Mouse (Mus musculus) adrenal gland (tissue): ENCODE data around the gene Rps6kl1.

ENCODE experiments used
- intact Hi-C: fragments of 180-260 bp; cut with DNase I; formaldehyde crosslinking; loops from one replicate; pipeline ENCODE4 v1.15.1; 2025

The Rps6kl1 gene

DNA sequence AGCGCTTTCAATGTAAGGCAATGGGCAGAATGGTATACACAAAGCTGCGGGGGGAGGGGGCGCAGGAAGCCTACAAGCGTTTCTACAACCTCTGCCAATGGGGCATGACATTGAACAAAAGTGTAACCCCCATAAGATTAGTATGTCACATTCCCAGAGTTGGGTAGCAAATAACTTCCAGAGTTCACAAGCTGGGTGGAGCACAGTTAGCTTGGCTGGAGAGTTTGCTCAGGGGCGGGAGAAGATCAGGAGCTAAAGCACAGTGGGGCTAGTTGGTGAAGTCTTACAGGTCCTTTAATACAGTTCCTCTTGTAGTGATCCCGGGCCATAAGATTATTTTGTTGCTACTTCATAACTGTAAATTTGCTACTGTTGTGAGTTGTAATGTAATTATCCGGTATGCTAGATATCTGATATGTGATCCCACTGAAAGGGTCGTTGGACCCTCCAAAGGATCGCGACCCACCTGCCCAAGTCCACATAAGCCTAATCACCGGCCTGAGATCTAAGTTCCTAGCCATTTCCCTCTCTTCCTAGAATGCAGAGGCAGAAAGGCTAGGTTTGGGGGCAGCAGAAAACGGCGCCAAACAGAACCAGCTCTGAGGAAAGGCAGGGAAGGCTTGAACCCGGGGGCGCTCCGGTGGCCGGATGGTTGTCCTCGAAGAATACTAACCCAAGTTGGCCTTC lies 40.9 kb downstream of the Rps6kl1 start:
- intact Hi-C loops, result no loop called here

DNA sequence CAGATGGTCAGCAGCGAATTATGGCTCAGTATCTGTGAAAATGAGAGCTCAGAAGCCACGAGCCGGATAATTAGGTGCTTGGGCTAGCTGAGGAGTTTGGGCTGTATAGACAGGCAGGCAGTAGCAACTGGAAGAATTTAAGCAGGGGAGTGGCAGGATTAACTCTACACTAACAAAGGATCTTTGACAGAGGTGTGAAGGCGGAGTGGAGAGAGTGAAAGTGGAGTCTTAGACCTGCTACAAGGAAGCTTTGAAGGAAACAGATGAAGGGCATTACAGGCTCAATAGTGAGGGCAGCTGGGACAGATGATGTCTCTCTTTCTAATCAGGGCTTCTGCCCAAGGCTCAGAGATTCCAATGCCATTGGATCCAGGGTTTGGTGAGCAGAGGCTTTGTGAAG lies 41.6 kb downstream of the Rps6kl1 start:
- intact Hi-C loops, result no loop called here

DNA sequence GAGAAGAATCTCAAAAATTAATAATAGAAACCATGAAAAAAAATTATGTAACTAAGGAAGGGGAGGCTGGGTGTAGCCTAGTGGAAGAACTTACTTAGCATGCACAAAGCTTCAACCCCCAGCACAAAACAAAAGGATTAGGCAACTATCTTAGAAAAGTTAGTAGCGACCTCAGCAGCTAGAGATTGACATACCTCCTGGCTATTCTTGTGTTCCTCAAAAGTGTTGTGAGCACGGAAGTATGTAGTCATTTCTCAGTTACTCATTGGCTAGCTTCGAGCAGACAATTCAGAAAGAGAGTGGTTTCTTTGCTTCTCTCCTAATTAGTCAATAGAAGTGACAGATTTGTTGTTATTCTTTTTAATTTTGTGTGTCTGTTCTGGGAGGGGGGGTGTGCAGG lies 42.4 kb downstream of the Rps6kl1 start:
- intact Hi-C loops, result no loop called here

DNA sequence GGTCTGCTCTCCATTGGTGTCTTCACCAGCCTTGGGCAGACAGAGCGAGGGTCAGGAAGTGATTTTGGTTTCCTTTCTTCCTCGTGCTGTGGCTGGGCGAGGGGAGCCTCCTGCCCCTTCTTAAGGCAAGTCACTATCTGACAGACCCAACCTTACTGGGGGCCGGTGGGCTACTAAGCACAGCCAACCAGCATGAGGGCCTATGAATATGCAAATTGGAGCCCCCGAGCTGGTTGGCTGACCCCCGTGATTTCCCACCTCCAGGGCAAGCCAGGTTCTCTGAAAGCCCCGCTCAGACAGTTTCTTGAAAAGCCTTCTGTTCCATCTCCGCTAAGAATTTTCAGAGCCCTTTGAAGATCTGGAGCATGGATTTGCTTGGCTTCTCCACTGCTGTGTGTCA lies 44.8 kb downstream of the Rps6kl1 start:
- intact Hi-C loops, result no loop called here

DNA sequence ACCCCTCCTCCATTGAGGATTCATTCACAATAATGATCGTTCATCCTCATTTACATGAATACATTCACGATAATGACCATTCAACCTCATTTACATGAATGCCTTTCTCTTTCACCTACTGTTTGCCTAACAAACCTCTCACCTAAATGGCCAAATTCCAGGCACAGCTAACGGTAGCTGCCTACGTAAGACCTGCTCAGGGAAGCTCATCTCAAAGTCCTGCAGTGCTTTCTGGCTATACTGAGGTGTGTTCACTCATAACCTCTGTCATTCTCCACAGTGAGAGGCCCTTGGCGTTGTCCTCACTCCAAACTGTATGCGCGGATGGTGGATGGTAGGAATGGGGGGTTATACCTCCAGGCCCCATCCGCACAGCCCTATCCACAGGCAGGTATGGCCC lies 46.3 kb downstream of the Rps6kl1 start:
- intact Hi-C loops, result no loop called here

DNA sequence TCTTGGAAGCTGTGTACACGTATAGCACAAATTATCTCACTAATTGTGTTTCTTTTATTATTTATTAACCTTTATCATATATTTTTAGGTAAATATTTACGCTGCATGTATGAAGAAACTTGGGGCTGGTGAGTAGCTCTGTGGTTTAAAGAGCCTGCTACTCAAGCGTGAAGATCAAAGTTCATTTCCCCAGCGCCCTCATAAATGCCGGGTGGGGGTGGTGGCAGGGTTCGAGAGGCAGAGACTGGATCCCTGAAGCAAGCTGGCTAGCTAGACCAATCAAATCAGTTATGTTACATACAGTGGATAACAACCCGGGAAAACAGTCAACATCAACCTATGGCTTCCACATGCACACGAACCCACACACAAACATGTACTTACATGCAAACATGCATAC lies 48.0 kb downstream of the Rps6kl1 start:
- intact Hi-C loops, result no loop called here

DNA sequence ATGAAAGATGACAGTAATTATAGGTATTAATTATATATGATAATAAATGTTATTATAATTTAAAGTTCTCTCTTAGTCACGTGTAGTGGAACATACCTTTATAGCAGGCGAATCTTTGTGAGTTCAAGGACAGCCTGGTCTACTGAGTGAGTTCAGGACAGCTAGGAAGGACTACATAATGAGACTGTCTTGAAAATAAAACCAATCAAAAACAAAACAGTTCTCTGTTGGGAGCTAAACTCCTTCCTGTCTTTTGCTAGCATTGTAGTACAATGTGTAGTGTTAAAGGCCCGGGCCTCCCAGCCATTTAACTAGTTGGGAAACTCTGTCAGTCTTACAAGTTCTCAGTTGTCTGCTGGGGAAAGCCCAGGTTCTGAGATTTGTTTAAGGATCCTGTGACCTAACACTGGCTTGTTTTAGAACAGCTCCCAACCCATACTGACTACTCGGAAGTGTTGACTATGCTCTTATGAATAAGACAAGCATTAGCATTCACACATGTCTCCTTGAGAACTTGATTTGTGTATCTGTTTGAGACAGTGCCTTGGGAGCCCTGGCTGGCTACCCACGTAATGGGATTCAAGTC lies 49.5 kb downstream of the Rps6kl1 start:
- intact Hi-C loops, result no loop called here

DNA sequence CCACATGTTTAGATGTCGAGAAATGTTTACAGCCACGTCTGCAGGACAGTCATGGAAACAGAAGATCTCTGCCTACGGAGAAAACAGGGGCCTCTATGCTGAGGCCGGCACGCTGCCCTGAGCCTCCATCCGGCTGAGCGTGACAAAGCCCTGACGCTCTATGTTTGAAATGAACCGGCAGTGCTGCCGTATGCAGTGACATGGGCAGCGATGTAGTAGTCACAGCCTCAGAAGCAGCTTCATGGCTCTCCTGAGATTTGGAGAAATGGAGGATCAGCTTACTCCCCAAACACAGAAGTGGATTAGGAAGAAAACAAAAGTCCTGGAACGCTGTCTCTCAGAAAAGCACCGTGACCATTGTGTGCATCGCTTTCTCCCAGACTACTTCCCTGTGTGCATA lies 50.1 kb downstream of the Rps6kl1 start:
- intact Hi-C loops, result no loop called here

DNA sequence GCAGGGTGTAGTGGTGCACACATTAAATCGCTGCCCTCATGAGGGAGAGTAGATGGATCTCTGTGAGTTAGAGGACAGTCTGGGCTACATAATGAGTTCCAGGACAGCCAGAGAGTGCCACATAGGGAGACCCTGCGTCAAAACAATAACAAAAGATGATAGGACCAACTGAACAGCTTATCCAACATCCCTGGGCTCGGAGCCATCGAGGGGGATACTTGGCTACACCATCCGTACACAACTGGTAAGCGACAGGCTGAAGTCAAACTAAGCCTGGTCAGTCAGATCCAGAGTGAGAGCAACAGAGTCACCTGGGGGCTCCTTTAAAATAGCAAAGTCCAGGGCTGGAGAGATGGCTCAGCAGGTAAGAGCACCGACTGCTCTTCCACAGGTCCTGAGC lies 55.2 kb downstream of the Rps6kl1 start:
- intact Hi-C loops, result no loop called here

DNA sequence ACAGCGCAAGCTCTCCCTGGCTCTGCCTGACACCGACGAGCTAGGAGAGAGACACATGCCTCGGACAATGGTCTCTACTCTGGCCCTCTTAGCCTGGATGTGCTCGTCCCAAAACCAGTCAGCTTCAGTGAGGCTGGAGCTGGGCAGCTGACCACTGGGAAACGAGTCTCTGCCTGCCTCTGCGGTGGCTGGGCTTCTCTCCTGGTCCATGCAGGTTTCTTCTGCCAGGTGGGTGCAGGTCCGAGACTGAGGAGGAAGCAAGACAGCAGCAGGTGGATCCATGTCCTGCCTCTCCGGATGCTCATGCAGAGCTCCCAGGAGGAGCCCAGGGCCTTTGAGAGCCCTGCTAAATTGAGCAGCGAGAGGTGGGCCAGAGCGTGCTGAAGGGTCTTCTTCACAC lies 55.9 kb downstream of the Rps6kl1 start:
- intact Hi-C loops, result no loop called here

DNA sequence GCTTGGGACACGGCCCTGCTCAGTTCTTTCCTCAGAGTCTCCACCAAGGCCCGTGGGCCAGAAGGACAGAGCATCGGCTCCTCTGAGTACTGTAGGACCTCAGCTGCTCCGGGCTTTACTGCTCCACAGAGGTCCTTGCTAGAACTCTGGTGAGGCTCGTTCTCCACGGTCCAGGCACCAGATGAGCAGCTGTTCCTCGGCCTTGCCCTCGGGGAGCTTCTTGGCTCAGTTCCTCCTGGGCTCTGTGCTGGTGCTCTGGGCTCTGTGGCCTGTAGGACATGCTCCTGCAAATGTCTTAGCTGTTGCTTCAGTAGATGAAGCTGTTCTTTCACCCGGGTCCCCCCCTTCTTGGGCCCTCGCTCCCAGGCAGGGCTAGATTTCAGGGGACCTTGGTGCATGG lies 56.4 kb downstream of the Rps6kl1 start:
- intact Hi-C loops, result no loop called here

DNA sequence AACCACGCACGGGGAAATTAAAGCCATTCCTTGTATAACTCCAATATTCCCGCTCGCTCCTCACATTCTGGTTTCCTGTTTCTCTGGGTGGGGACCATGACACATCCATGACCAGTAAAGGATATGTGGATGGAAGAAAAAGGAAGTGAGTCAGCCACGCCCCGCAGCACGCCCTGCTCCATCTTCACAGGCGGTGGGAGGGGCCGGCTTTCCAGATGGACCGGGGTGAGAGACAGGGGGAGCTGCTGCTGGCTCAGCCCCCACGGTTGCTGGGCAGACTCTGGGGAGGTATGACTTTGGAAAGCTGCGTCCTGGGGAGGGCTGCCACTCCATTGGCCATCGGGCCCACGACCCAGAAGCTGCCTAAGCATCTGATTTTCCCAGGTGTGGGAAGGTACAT lies 57.1 kb downstream of the Rps6kl1 start:
- intact Hi-C loops, result no loop called here

DNA sequence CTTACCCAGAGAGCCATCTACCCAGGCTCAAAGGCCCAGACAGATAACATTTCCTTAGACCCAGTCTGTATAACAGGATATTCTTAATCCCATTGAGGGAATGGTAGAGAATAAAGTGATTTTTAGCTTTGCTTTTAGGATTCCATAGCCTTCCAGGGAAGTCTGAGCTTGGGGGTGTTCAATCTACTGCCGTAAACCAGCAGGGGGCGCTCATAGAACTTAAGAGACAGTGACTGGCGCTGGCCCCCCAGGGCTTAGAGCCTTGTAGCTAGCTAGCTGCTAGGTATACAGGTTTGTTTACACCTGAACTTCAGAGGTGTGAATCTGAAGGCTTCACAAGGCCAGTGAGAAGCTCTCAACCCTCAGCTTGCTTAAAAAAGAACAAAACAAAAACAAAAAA lies 58.9 kb downstream of the Rps6kl1 start:
- intact Hi-C loops, result no loop called here

DNA sequence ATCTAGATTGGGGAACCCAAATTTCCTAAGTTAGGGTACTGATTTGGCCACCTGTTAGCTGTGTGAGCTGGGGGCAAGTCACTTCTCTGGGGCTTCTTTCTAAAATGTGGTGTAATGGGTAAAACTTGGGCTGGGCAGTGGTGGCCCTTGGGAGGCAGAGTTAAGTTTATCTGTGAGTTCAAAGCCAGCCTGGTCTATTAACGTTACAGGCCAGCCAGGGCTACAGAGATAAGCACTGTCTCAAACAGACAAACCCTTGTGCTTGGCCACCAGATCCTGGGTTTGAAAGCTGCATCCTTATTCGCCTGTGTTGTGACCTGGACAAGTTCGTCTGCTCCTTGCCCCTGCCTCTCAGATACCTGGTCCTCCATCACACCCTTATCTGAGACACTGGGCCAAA lies 59.9 kb downstream of the Rps6kl1 start:
- intact Hi-C loops, result no loop called here

DNA sequence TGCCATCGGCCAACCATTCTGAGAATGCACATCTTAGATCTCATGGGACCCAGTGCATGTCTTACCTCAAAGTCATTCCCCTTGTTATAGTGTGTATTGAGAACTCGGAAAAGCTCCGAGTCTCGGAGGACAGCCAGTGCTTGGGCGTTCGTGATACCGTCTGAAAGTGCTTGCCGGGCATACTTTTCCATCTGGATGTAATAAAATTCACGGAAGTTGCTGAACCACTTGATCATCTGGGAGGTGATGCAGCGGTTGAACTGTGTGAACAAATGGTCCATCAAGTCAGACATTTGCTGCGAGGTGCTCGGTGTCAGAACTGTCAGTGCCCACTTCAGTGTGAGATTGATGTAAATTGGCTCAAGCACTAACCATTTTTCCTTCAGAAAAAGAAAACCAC lies 63.2 kb downstream of the Rps6kl1 start:
- intact Hi-C loops, result no loop called here
